Mouse (Mus musculus): ENCODE data around the gene Hbb-bh1. TPM values are rescaled to one million over a fixed set of nuclear protein-coding genes. Genes with fewer than 3 reads are reported as not detected.
"Not testable (repeated sequence)": the region's sequence is repeated elsewhere in the genome, so short reads cannot be mapped to it uniquely, and the experiment has no call there.

Hbb-bh1 gene
- total and polyA plus RNA-seq, 2 experiments from 2014 or later = not detected

DNA sequence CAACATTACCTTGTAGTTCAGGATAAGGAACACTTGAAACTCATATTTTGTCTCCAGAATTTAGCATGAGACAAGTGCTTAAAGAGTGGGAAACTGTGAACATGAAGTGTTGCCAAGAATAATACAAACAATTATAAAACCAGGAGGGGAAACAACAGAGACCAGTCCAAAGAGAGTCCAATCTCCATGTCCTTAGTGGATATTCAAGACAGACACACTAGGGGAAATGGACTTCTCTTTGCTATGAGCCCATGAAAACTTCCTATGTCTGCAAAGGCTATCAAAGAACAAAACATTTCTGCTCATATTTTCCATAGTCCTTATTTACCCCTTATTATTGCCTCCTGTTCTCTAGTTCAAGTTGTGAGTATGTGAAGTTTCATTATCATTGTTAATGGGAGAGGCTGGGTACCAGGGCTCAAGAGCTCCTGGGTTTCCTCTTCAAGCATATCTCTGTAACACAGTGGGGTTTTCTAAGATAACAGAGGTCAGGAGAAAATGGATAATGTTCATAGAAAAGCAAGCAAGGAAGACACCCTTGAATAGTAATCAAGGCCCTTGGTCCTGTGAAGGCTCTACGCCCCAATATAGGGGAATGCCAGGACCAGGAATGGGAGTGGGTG is 31.6 kb downstream of the Hbb-bh1 start:
- no peak overlapping the region for H3K27ac ChIP-seq (ENCODE audit: low read depth, low read length)
- H3K4me3 ChIP-seq (ENCODE audit: low read depth, low read length) = no peak overlapping the region
- H3K4me1 ChIP-seq (ENCODE audit: insufficient read depth) = no peaks in the 10 kb centered on the region
- no peaks in the 10 kb centered on the region for H3K36me3 ChIP-seq (ENCODE audit: insufficient read depth)
- no peak overlapping the region for H3K9ac ChIP-seq
- no peaks in the 10 kb centered on the region for H3K27me3 ChIP-seq (ENCODE audit: insufficient read depth, low read length)
- no peak for TF ChIP-seq CTCF (IDR thresholded peaks at IDR 0.05; ENCODE audit: low read depth)
- no peak for ATAC-seq
- DNase-seq = no peak
- no peaks in the 10 kb centered on the region for H3K9me3 ChIP-seq (ENCODE audit: low read length)
- 88% methylated on average over 1 of the region's 1 CpGs for WGBS
- no peak overlapping the region for H3K4me2 ChIP-seq (ENCODE audit: low read depth)

DNA sequence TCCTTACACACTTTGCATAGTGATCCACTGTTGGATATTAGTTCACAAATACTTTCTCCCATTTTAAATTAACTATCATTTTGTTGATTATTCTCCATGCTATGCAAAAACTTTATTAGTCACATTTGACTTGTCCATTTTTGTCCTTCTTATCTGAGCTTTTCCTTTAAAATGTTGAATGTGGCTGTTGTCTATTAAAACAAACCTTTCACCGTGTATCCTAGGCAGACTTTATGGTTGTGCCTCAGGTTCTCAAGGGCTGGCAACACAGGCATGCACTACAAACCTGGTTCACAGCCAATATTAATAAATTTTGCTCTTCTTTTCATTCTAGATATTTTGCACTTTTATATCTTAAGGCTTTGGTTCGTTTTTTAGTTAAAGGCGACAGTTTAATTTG is 32.2 kb downstream of the Hbb-bh1 start:
- H3K9me3 ChIP-seq (ENCODE audit: low read length) = no peaks in the 10 kb centered on the region
- no peak overlapping the region for H3K27ac ChIP-seq (ENCODE audit: low read depth, low read length)
- no peak for TF ChIP-seq CTCF (IDR thresholded peaks at IDR 0.05; ENCODE audit: low read depth)
- no peak overlapping the region for H3K4me3 ChIP-seq (ENCODE audit: low read depth, low read length)
- no peaks in the 10 kb centered on the region for H3K36me3 ChIP-seq (ENCODE audit: insufficient read depth)
- H3K4me2 ChIP-seq (ENCODE audit: low read depth) = no peak overlapping the region
- 81% methylated on average over 3 of the region's 3 CpGs for WGBS
- DNase-seq (no peak), ATAC-seq (no peak)
- no peak overlapping the region for H3K9ac ChIP-seq
- no peaks in the 10 kb centered on the region for H3K4me1 ChIP-seq (ENCODE audit: insufficient read depth)
- no peaks in the 10 kb centered on the region for H3K27me3 ChIP-seq (ENCODE audit: insufficient read depth, low read length)

GRCm38 (mm10) chr7:103810296-103810695 is 32.7 kb downstream of the Hbb-bh1 start:
- 81% methylated on average over 1 of the region's 1 CpGs for whole genome bisulfite sequencing
- H3K27ac ChIP-seq (ENCODE audit: low read depth, low read length) = no peak overlapping the region
- no peak for DNase-seq
- no peaks in the 10 kb centered on the region for H3K9me3 ChIP-seq (ENCODE audit: low read length)
- no peak for TF ChIP-seq CTCF (IDR thresholded peaks at IDR 0.05; ENCODE audit: low read depth)
- no peak for ATAC-seq
- no peaks in the 10 kb centered on the region for H3K4me1 ChIP-seq (ENCODE audit: insufficient read depth)
- no peaks in the 10 kb centered on the region for H3K27me3 ChIP-seq (ENCODE audit: insufficient read depth, low read length)
- H3K36me3 ChIP-seq (ENCODE audit: insufficient read depth) = no peaks in the 10 kb centered on the region
- H3K4me3 ChIP-seq (ENCODE audit: low read depth, low read length) = no peak overlapping the region
- no peak overlapping the region for H3K4me2 ChIP-seq (ENCODE audit: low read depth)
- H3K9ac ChIP-seq = no peak overlapping the region

- Histone ChIP-seq H3K27me3 (ENCODE audit: insufficient read depth, low read length) (no peaks in the 10 kb centered on the region), H3K4me1 (ENCODE audit: insufficient read depth) (no peaks in the 10 kb centered on the region), H3K27ac (ENCODE audit: low read depth, low read length) (no peak overlapping the region), H3K9ac (no peak overlapping the region), H3K4me3 (ENCODE audit: low read depth, low read length) (no peak overlapping the region), H3K9me3 (ENCODE audit: low read length) (no peaks in the 10 kb centered on the region), H3K36me3 (ENCODE audit: insufficient read depth) (no peaks in the 10 kb centered on the region), H3K4me2 (ENCODE audit: low read depth) (no peak overlapping the region)
- no peak for DNase-seq
- no peak for ATAC-seq
- no peak for TF ChIP-seq CTCF (IDR thresholded peaks at IDR 0.05; ENCODE audit: low read depth)
- WGBS = 67% methylated on average over 1 of the region's 1 CpGs
Measured at GRCm38 (mm10) chr7:103809801-103810155, 33.2 kb downstream of the Hbb-bh1 start.

- H3K27ac ChIP-seq (ENCODE audit: low read depth, low read length) = no peak overlapping the region
- no peak for TF ChIP-seq CTCF (IDR thresholded peaks at IDR 0.05; ENCODE audit: low read depth)
- no peak overlapping the region for H3K9ac ChIP-seq
- WGBS = 74% methylated on average over 5 of the region's 5 CpGs
- DNase-seq (no peak), ATAC-seq (no peak)
- no peaks in the 10 kb centered on the region for H3K36me3 ChIP-seq (ENCODE audit: insufficient read depth)
- H3K4me2 ChIP-seq (ENCODE audit: low read depth) = no peak overlapping the region
- H3K27me3 ChIP-seq (ENCODE audit: insufficient read depth, low read length) = no peaks in the 10 kb centered on the region
- no peak overlapping the region for H3K4me3 ChIP-seq (ENCODE audit: low read depth, low read length)
- no peaks in the 10 kb centered on the region for H3K4me1 ChIP-seq (ENCODE audit: insufficient read depth)
- H3K9me3 ChIP-seq (ENCODE audit: low read length) = no peaks in the 10 kb centered on the region
Measured at GRCm38 (mm10) chr7:103808971-103809800, 33.8 kb downstream of the Hbb-bh1 start.

GRCm38 (mm10) chr7:103808120-103808519 is 34.8 kb downstream of the Hbb-bh1 start:
- ATAC-seq; DNase-seq; H3K4me1 ChIP-seq (ENCODE audit: insufficient read depth); H3K4me2 ChIP-seq (ENCODE audit: low read depth); H3K9me3 ChIP-seq (ENCODE audit: low read length); H3K4me3 ChIP-seq (ENCODE audit: low read depth, low read length); H3K27me3 ChIP-seq (ENCODE audit: insufficient read depth, low read length); H3K9ac ChIP-seq; H3K27ac ChIP-seq (ENCODE audit: low read depth, low read length); H3K36me3 ChIP-seq (ENCODE audit: insufficient read depth): not testable (repeated sequence)
- WGBS = 60% methylated on average over 2 of the region's 2 CpGs

DNA sequence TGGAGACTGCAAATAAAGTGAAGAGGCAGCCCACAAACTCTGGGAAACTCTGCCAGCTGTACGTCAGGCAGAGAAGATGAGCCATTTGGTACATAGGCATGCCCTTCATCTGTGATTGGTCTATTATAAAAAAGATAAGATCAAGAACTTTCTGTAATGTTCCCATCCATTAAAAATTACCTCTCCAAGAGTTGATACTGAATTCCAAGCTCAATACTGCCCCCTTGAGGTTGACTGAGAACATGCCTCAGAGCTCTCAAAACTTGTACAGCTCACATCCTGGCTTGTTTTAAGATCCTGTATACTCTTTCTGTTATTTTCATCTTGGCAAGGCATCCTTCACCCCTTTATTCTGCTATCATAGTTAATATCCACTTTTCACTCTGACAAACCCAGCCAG is 36.1 kb downstream of the Hbb-bh1 start:
- Histone ChIP-seq H3K36me3 (ENCODE audit: insufficient read depth) (no peaks in the 10 kb centered on the region), H3K4me2 (ENCODE audit: low read depth) (no peak overlapping the region), H3K9ac (no peak overlapping the region), H3K27ac (ENCODE audit: low read depth, low read length) (no peak overlapping the region), H3K4me3 (ENCODE audit: low read depth, low read length) (no peak overlapping the region), H3K27me3 (ENCODE audit: insufficient read depth, low read length) (no peaks in the 10 kb centered on the region), H3K4me1 (ENCODE audit: insufficient read depth) (no peaks in the 10 kb centered on the region), H3K9me3 (ENCODE audit: low read length) (no peaks in the 10 kb centered on the region)
- ATAC-seq = 0 out of 2 replicates have a peak, but pooled peaks have one; percentile 29
- WGBS = 47% methylated on average over 1 of the region's 1 CpGs
- peak; percentile 58 for TF ChIP-seq CTCF (IDR thresholded peaks at IDR 0.05; ENCODE audit: low read depth)
- peak; percentile 52 for DNase-seq

Data from forebrain, postnatal 0 days (tissue).